Mouse (Mus musculus) limb, embryonic 12.5 days (tissue): ENCODE data around the gene Tenm2. TPM values are rescaled to one million over a fixed set of nuclear protein-coding genes. Genes with fewer than 3 reads are reported as not detected.

Source experiments
- ATAC-seq: fragments of 200-750 bp; cut with Nextera tagmentation; 2 replicates; pipeline ENCODE4 v1.8.0; 2017; ENCODE audit warnings: low read depth, moderate TSS enrichment; ENCODE audit not compliant: insufficient number of reproducible peaks, insufficient read depth, low FRiP score, low TSS enrichment
- H3K27ac ChIP-seq: fragments of 300-500 bp; sonication (generic); 2 replicates; pipeline ENCODE4 v1.5.1; 2016; ENCODE audit warnings: mild to moderate bottlenecking, moderate library complexity
- H3K27me3 ChIP-seq: fragments of 300-500 bp; sonication (generic); 2 replicates; pipeline ENCODE4 v1.6.1; 2016; ENCODE audit warnings: mild to moderate bottlenecking, moderate library complexity
- H3K36me3 ChIP-seq: fragments of 300-500 bp; sonication (generic); 2 replicates; pipeline ENCODE4 v1.6.1; 2016; ENCODE audit warnings: mild to moderate bottlenecking, moderate library complexity
- H3K4me1 ChIP-seq: fragments of 300-500 bp; sonication (generic); replicated peaks from 2 replicates; pipeline ENCODE4 v1.6.1; 2016
- H3K4me2 ChIP-seq: fragments of 300-500 bp; sonication (generic); 2 replicates; pipeline ENCODE4 v1.6.1; 2016; ENCODE audit warnings: mild to moderate bottlenecking, moderate library complexity
- H3K4me3 ChIP-seq: fragments of 300-500 bp; sonication (generic); replicated peaks from 2 replicates; pipeline ENCODE4 v1.5.1; 2016; ENCODE audit warnings: mild to moderate bottlenecking
- H3K9ac ChIP-seq: fragments of 300-500 bp; sonication (generic); replicated peaks from 2 replicates; pipeline ENCODE4 v1.6.1; 2016; ENCODE audit warnings: mild to moderate bottlenecking, moderate library complexity
- H3K9me3 ChIP-seq: fragments of 300-500 bp; sonication (generic); 2 replicates; pipeline ENCODE4 v1.6.1; 2016; ENCODE audit warnings: mild to moderate bottlenecking, moderate library complexity
- WGBS: fragments of 180-500 bp; shearing (Covaris S2); methylation state at CpG from one replicate; pipeline ENCODE4 v1.1.7; 2016; 5-methylcytosine and 5-hydroxymethylcytosine counted together
- polyA plus RNA-seq: library from polyadenylated mRNA; unstranded; fragments of >200 nt; fragmentation: Nextera tagmentation; extraction: Ambion mirVana; gene quantifications from 2 replicates; pipeline ENCODE4 v1.2.1, GENCODE M21; 2016

The Tenm2 gene
- polyA plus RNA-seq = 0.76 and 0.94 TPM in 2 replicates

GRCm38 (mm10) chr11:37235914-37236600 is at the start of gene Tenm2:
Gene Tenm2 (minus strand): TSS chr11:37235964.
- peak within 1 kb of the TSS; percentile 71 for H3K9ac ChIP-seq
- peak within 1 kb of the TSS; percentile 78 for H3K4me2 ChIP-seq
- H3K27ac ChIP-seq = peak within 1 kb of the TSS; percentile 79
- H3K4me1 ChIP-seq = peaks cover 6% of the 10 kb centered on the region
- under 1% methylated on average over 59 of the region's 59 CpGs for WGBS
- H3K27me3 ChIP-seq = peaks cover 26% of the 10 kb centered on the region
- no peaks in the 10 kb centered on the region for H3K9me3 ChIP-seq
- H3K36me3 ChIP-seq = no peaks in the 10 kb centered on the region
- H3K4me3 ChIP-seq = peak within 1 kb of the TSS; percentile 66
- ATAC-seq = peak; percentile 93

- no peaks in the 10 kb centered on the region for H3K9me3 ChIP-seq
- H3K4me2 ChIP-seq = no peak overlapping the region
- WGBS = 88% methylated on average over 2 of the region's 2 CpGs
- no peaks in the 10 kb centered on the region for H3K36me3 ChIP-seq
- H3K9ac ChIP-seq = no peak overlapping the region
- no peak for ATAC-seq
- no peaks in the 10 kb centered on the region for H3K4me1 ChIP-seq
- H3K27me3 ChIP-seq = no peaks in the 10 kb centered on the region
- H3K27ac ChIP-seq = no peak overlapping the region
- no peak overlapping the region for H3K4me3 ChIP-seq
Observed at GRCm38 (mm10) chr11:37285186-37285585, 49.4 kb upstream of the Tenm2 start.

- ATAC-seq = no peak
- no peaks in the 10 kb centered on the region for H3K4me1 ChIP-seq
- no peaks in the 10 kb centered on the region for H3K27me3 ChIP-seq
- WGBS = 45% methylated on average over 2 of the region's 2 CpGs
- no peaks in the 10 kb centered on the region for H3K36me3 ChIP-seq
- H3K9me3 ChIP-seq = no peaks in the 10 kb centered on the region
- H3K9ac ChIP-seq = no peak overlapping the region
- H3K4me3 ChIP-seq = no peak overlapping the region
- no peak overlapping the region for H3K4me2 ChIP-seq
- no peak overlapping the region for H3K27ac ChIP-seq
Observed at GRCm38 (mm10) chr11:37248796-37249195, 13.0 kb upstream of the Tenm2 start.

- whole genome bisulfite sequencing = 36% methylated on average over 7 of the region's 7 CpGs
- Histone ChIP-seq H3K4me3 (peak overlapping the region; percentile 66), H3K27ac (peak overlapping the region; percentile 79), H3K9me3 (no peaks in the 10 kb centered on the region), H3K36me3 (no peaks in the 10 kb centered on the region), H3K9ac (peak overlapping the region; percentile 71; the same call in 1 of the 2 replicates), H3K4me2 (peak overlapping the region; percentile 78), H3K4me1 (peaks cover 6% of the 10 kb centered on the region), H3K27me3 (peaks cover 26% of the 10 kb centered on the region)
- ATAC-seq = no peak; the same call in 1 of the 2 replicates
Observed at GRCm38 (mm10) chr11:37237096-37237725, 1.4 kb upstream of the Tenm2 start.

- H3K4me3 ChIP-seq = peak overlapping the region; percentile 66
- H3K4me1 ChIP-seq = peaks cover 6% of the 10 kb centered on the region
- no peaks in the 10 kb centered on the region for H3K36me3 ChIP-seq
- H3K9ac ChIP-seq = peak overlapping the region; percentile 71
- under 1% methylated on average over 31 of the region's 31 CpGs for WGBS
- peaks cover 26% of the 10 kb centered on the region for H3K27me3 ChIP-seq
- no peaks in the 10 kb centered on the region for H3K9me3 ChIP-seq
- H3K4me2 ChIP-seq = peak overlapping the region; percentile 78
- peak overlapping the region; percentile 79 for H3K27ac ChIP-seq
- peak; percentile 88 for ATAC-seq
Observed at GRCm38 (mm10) chr11:37236601-37237083, 878 bp upstream of the Tenm2 start.

- Histone ChIP-seq H3K9ac (peak overlapping the region; percentile 71; the same call in 1 of the 2 replicates), H3K4me1 (peaks cover 6% of the 10 kb centered on the region), H3K27ac (no peak overlapping the region; the same call in 1 of the 2 replicates), H3K9me3 (no peaks in the 10 kb centered on the region), H3K27me3 (peaks cover 26% of the 10 kb centered on the region), H3K4me2 (peak overlapping the region; percentile 78), H3K4me3 (peak overlapping the region; percentile 66), H3K36me3 (no peaks in the 10 kb centered on the region)
- ATAC-seq = no peak
- WGBS = 12% methylated on average over 18 of the region's 18 CpGs
Observed at GRCm38 (mm10) chr11:37235021-37235795, 556 bp downstream of the Tenm2 start.

GRCm38 (mm10) chr11:37227404-37227803 is 8.4 kb downstream of the Tenm2 start:
- H3K36me3 ChIP-seq = no peaks in the 10 kb centered on the region
- no peaks in the 10 kb centered on the region for H3K4me1 ChIP-seq
- no peaks in the 10 kb centered on the region for H3K27me3 ChIP-seq
- WGBS = 75% methylated on average over 1 of the region's 1 CpGs
- ATAC-seq = no peak
- no peak overlapping the region for H3K4me3 ChIP-seq
- no peak overlapping the region for H3K4me2 ChIP-seq
- no peak overlapping the region for H3K9ac ChIP-seq
- no peak overlapping the region for H3K27ac ChIP-seq
- H3K9me3 ChIP-seq = no peaks in the 10 kb centered on the region

GRCm38 (mm10) chr11:37226943-37227342 is 8.8 kb downstream of the Tenm2 start:
- H3K27me3 ChIP-seq = no peaks in the 10 kb centered on the region
- H3K9ac ChIP-seq = no peak overlapping the region
- H3K36me3 ChIP-seq = no peaks in the 10 kb centered on the region
- H3K4me1 ChIP-seq = no peaks in the 10 kb centered on the region
- H3K27ac ChIP-seq = no peak overlapping the region
- ATAC-seq = no peak
- no peak overlapping the region for H3K4me3 ChIP-seq
- no peaks in the 10 kb centered on the region for H3K9me3 ChIP-seq
- 72% methylated on average over 10 of the region's 10 CpGs for WGBS
- no peak overlapping the region for H3K4me2 ChIP-seq

GRCm38 (mm10) chr11:37222737-37223136 is 13.0 kb downstream of the Tenm2 start:
- Histone ChIP-seq H3K4me2 (no peak overlapping the region), H3K9me3 (no peaks in the 10 kb centered on the region), H3K27me3 (no peaks in the 10 kb centered on the region), H3K36me3 (no peaks in the 10 kb centered on the region), H3K9ac (no peak overlapping the region), H3K4me3 (no peak overlapping the region), H3K27ac (no peak overlapping the region), H3K4me1 (no peaks in the 10 kb centered on the region)
- 82% methylated on average over 2 of the region's 2 CpGs for WGBS
- ATAC-seq = no peak

GRCm38 (mm10) chr11:37222056-37222455 is 13.7 kb downstream of the Tenm2 start:
- H3K4me3 ChIP-seq = no peak overlapping the region
- H3K9ac ChIP-seq = no peak overlapping the region
- H3K36me3 ChIP-seq = no peaks in the 10 kb centered on the region
- no peaks in the 10 kb centered on the region for H3K4me1 ChIP-seq
- H3K27ac ChIP-seq = no peak overlapping the region
- no peak for ATAC-seq
- H3K4me2 ChIP-seq = no peak overlapping the region
- H3K9me3 ChIP-seq = no peaks in the 10 kb centered on the region
- H3K27me3 ChIP-seq = no peaks in the 10 kb centered on the region
- 87% methylated on average over 2 of the region's 2 CpGs for WGBS

- Histone ChIP-seq H3K36me3 (no peaks in the 10 kb centered on the region), H3K27ac (no peak overlapping the region), H3K4me3 (no peak overlapping the region), H3K4me2 (no peak overlapping the region), H3K27me3 (no peaks in the 10 kb centered on the region), H3K9ac (no peak overlapping the region), H3K4me1 (no peaks in the 10 kb centered on the region), H3K9me3 (no peaks in the 10 kb centered on the region)
- no peak for ATAC-seq
- WGBS = 88% methylated on average over 6 of the region's 6 CpGs
Observed at GRCm38 (mm10) chr11:37220921-37221320, 14.8 kb downstream of the Tenm2 start.
